Mouse (Mus musculus): ENCODE data around the gene Sbk3.
"Not testable (repeated sequence)": the region's sequence is repeated elsewhere in the genome, so short reads cannot be mapped to it uniquely, and the experiment has no call there.

Sbk3 gene

GRCm38 (mm10) chr7:4971068-4971467, at the start of gene Sbk3:
Gene Sbk3 (minus strand): TSS chr7:4971168.
- in situ Hi-C loops (cut with MboI; ENCODE audit: low pct_unique_long_range_greater_than_20kb in 1 of 2, low sequenced_read_pairs in 2 of 2, unreplicated experiment in 1 of 2): no loop called here

- in situ Hi-C loops (cut with MboI; ENCODE audit: low pct_unique_long_range_greater_than_20kb in 1 of 2, low sequenced_read_pairs in 2 of 2, unreplicated experiment in 1 of 2): loop anchor here in 1 of 2 experiments (5.0 kb wide), 1 partner anchor 42 kb away; the partner anchor contains the start of gene U2af2
Observed at GRCm38 (mm10) chr7:5020685-5021084, 49.7 kb upstream of the Sbk3 start.

GRCm38 (mm10) chr7:5020000-5020681, 49.2 kb upstream of the Sbk3 start, which contains the start of the genes Zfp865 and Ccdc106:
Gene Zfp865 (plus strand): TSS chr7:5020376.
Gene Ccdc106 (plus strand): TSS chr7:5020553.
- in situ Hi-C loops (cut with MboI; ENCODE audit: low pct_unique_long_range_greater_than_20kb in 1 of 2, low sequenced_read_pairs in 2 of 2, unreplicated experiment in 1 of 2): loop anchor here in 1 of 2 experiments (5.0 kb wide), 1 partner anchor 42 kb away; the partner anchor contains the start of gene U2af2

GRCm38 (mm10) chr7:5019576-5019975, 48.6 kb upstream of the Sbk3 start:
- in situ Hi-C loops (cut with MboI; ENCODE audit: low pct_unique_long_range_greater_than_20kb in 1 of 2, low sequenced_read_pairs in 2 of 2, unreplicated experiment in 1 of 2): not testable (repeated sequence)

GRCm38 (mm10) chr7:5017931-5018330, 47.0 kb upstream of the Sbk3 start:
- in situ Hi-C loops (cut with MboI; ENCODE audit: low pct_unique_long_range_greater_than_20kb in 1 of 2, low sequenced_read_pairs in 2 of 2, unreplicated experiment in 1 of 2): no loop called here

GRCm38 (mm10) chr7:5017352-5017751, 46.4 kb upstream of the Sbk3 start:
- in situ Hi-C loops (cut with MboI; ENCODE audit: low pct_unique_long_range_greater_than_20kb in 1 of 2, low sequenced_read_pairs in 2 of 2, unreplicated experiment in 1 of 2): no loop called here

- in situ Hi-C loops (cut with MboI; ENCODE audit: low pct_unique_long_range_greater_than_20kb in 1 of 2, low sequenced_read_pairs in 2 of 2, unreplicated experiment in 1 of 2): no loop called here
Observed at GRCm38 (mm10) chr7:5016920-5017319, 46.0 kb upstream of the Sbk3 start.

GRCm38 (mm10) chr7:5016057-5016456, 45.1 kb upstream of the Sbk3 start:
- in situ Hi-C loops (cut with MboI; ENCODE audit: low pct_unique_long_range_greater_than_20kb in 1 of 2, low sequenced_read_pairs in 2 of 2, unreplicated experiment in 1 of 2): no loop called here

- in situ Hi-C loops (cut with MboI; ENCODE audit: low pct_unique_long_range_greater_than_20kb in 1 of 2, low sequenced_read_pairs in 2 of 2, unreplicated experiment in 1 of 2): no loop called here
Observed at GRCm38 (mm10) chr7:5015118-5016001, 44.4 kb upstream of the Sbk3 start, which contains the start of gene Gm44973. Gene Gm44973 (plus strand): TSS chr7:5015496.

- in situ Hi-C loops (cut with MboI; ENCODE audit: low pct_unique_long_range_greater_than_20kb in 1 of 2, low sequenced_read_pairs in 2 of 2, unreplicated experiment in 1 of 2): no loop called here
Observed at GRCm38 (mm10) chr7:5014251-5015117, 43.5 kb upstream of the Sbk3 start, which contains the start of the genes Zfp524 and Fiz1. Gene Zfp524 (plus strand): TSS chr7:5014415. Gene Fiz1 (minus strand): TSS chr7:5014697.

GRCm38 (mm10) chr7:5012681-5013513, 41.9 kb upstream of the Sbk3 start:
- in situ Hi-C loops (cut with MboI; ENCODE audit: low pct_unique_long_range_greater_than_20kb in 1 of 2, low sequenced_read_pairs in 2 of 2, unreplicated experiment in 1 of 2): no loop called here

- in situ Hi-C loops (cut with MboI; ENCODE audit: low pct_unique_long_range_greater_than_20kb in 1 of 2, low sequenced_read_pairs in 2 of 2, unreplicated experiment in 1 of 2): no loop called here
Observed at GRCm38 (mm10) chr7:5008229-5008628, 37.3 kb upstream of the Sbk3 start.

GRCm38 (mm10) chr7:5002876-5003275, 31.9 kb upstream of the Sbk3 start:
- in situ Hi-C loops (cut with MboI; ENCODE audit: low pct_unique_long_range_greater_than_20kb in 1 of 2, low sequenced_read_pairs in 2 of 2, unreplicated experiment in 1 of 2): not testable (repeated sequence)

- in situ Hi-C loops (cut with MboI; ENCODE audit: low pct_unique_long_range_greater_than_20kb in 1 of 2, low sequenced_read_pairs in 2 of 2, unreplicated experiment in 1 of 2): no loop called here
Observed at GRCm38 (mm10) chr7:4999876-5000275, 28.9 kb upstream of the Sbk3 start.

GRCm38 (mm10) chr7:4996934-4997333, 26.0 kb upstream of the Sbk3 start:
- in situ Hi-C loops (cut with MboI; ENCODE audit: low pct_unique_long_range_greater_than_20kb in 1 of 2, low sequenced_read_pairs in 2 of 2, unreplicated experiment in 1 of 2): no loop called here

GRCm38 (mm10) chr7:4996003-4996895, 25.3 kb upstream of the Sbk3 start, which contains the start of gene Zfp579:
Gene Zfp579 (minus strand): TSS chr7:4996158.
- in situ Hi-C loops (cut with MboI; ENCODE audit: low pct_unique_long_range_greater_than_20kb in 1 of 2, low sequenced_read_pairs in 2 of 2, unreplicated experiment in 1 of 2): no loop called here
